Comparison of ENCODE assay signal across 27 mouse cellular contexts in the genomic region with DNA sequence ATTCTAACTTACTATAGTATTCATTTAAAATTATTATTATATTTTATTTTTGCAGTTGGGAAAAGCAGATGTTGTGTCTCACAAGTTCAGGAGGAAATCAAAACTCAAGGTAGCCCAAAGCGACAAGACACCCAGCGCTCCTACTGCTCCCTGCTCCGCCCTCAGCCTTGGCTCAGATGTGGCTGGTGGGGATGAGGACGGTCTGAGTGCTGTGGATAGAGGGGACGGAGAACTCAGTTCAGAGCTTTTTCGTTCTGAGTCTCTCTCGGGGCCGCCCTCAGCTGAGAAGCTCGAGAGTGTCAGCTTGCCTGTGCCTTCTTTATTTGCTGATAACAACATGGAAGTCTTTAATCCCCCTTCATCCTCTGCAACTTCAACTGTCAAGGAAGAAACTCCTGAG.
"Had no signal": no experiment of that assay in that cellular context is flagged by ENCODE, and none has a peak within 500 bp of the region (broad histone marks: within the 10 kb centered on the region; RNA-seq: fewer than 3 reads in every experiment).

No protein-coding gene starts in this region.

- H3K9ac ChIP-seq: embryonic facial prominence, embryonic 12.5 days; embryonic facial prominence, embryonic 13.5 days; embryonic facial prominence, embryonic 15.5 days; forebrain, embryonic 12.5 days; forebrain, embryonic 13.5 days; forebrain, embryonic 15.5 days; forebrain, postnatal 0 days had no signal

- DNase-seq: cerebellum, adult 8-10 months; cerebellum, adult 9-10 months; cerebellum, adult 9-11 months; cerebellum, postnatal 10 days; cerebellum, postnatal 14 days; cerebellum, postnatal 25 days; cerebellum, postnatal 36 days; embryo, embryonic 11 days; forebrain, postnatal 0 days; gastrocnemius, adult 2 months; gastrocnemius, postnatal 10 days; gastrocnemius, postnatal 14 days; gastrocnemius, postnatal 25 days; gastrocnemius, postnatal 36 days; heart, adult 18-20 months; heart, adult 2 months had no signal

- H3K4me2 ChIP-seq: embryonic facial prominence, embryonic 12.5 days; embryonic facial prominence, embryonic 13.5 days; embryonic facial prominence, embryonic 15.5 days; forebrain, embryonic 12.5 days; forebrain, embryonic 13.5 days; forebrain, embryonic 15.5 days had no signal

- H3K4me3 ChIP-seq: embryonic facial prominence, embryonic 10.5 days; embryonic facial prominence, embryonic 12.5 days; embryonic facial prominence, embryonic 13.5 days; embryonic facial prominence, embryonic 15.5 days; erythroblast, embryonic 14.5 days; forebrain, embryonic 10.5 days; forebrain, embryonic 12.5 days; forebrain, embryonic 13.5 days; forebrain, embryonic 15.5 days; gastrocnemius, adult 2 months; heart, adult 2 months had no signal

- H3K9me3 ChIP-seq: embryonic facial prominence, embryonic 10.5 days; embryonic facial prominence, embryonic 12.5 days; embryonic facial prominence, embryonic 13.5 days; embryonic facial prominence, embryonic 15.5 days; forebrain, embryonic 10.5 days; forebrain, embryonic 12.5 days; forebrain, embryonic 13.5 days; forebrain, embryonic 15.5 days had no signal

- H3K4me1 ChIP-seq: embryonic facial prominence, embryonic 10.5 days; embryonic facial prominence, embryonic 12.5 days; embryonic facial prominence, embryonic 13.5 days; embryonic facial prominence, embryonic 15.5 days; forebrain, embryonic 10.5 days; forebrain, embryonic 12.5 days; forebrain, embryonic 13.5 days; forebrain, embryonic 15.5 days had no signal

- H3K27ac ChIP-seq: embryonic facial prominence, embryonic 10.5 days; embryonic facial prominence, embryonic 12.5 days; embryonic facial prominence, embryonic 13.5 days; embryonic facial prominence, embryonic 15.5 days; forebrain, embryonic 10.5 days; forebrain, embryonic 12.5 days; forebrain, embryonic 13.5 days; forebrain, embryonic 15.5 days; gastrocnemius, adult 2 months; heart, adult 2 months had no signal

- ATAC-seq: forebrain, embryonic 13.5 days; forebrain, embryonic 14.5 days; forebrain, embryonic 15.5 days; forebrain, embryonic 16.5 days; forebrain, postnatal 0 days had no signal

- H3K27me3 ChIP-seq: embryonic facial prominence, embryonic 12.5 days; embryonic facial prominence, embryonic 13.5 days; embryonic facial prominence, embryonic 15.5 days; forebrain, embryonic 12.5 days; forebrain, embryonic 13.5 days; forebrain, embryonic 15.5 days had no signal
